Mouse (Mus musculus) lung, adult 18-20 months (tissue): ENCODE measurements around the gene Pyy.
A peak's percentile ranks its signal among the peaks of the same experiment; 100 is the strongest.

ENCODE experiments used
- DNase-seq, 2 experiments: peaks; one replicate each; pipeline ENCODE4 v3.0.0; 2022; ENCODE audit warnings: mixed read lengths in 2 of 2

Pyy gene

GRCm38 (mm10) chr11:102107732-102108131 lies at the start of gene Pyy:
Gene Pyy (minus strand): TSS chr11:102107832.
- DNase-seq = no peak

GRCm38 (mm10) chr11:102156786-102157089 lies 49.1 kb upstream of the Pyy start:
- DNase-seq = no peak

- peak; percentile 91 to 93 for DNase-seq
Measured at GRCm38 (mm10) chr11:102156039-102156785, 48.6 kb upstream of the Pyy start, which contains the start of gene Tmem101. Gene Tmem101 (minus strand): TSS chr11:102156404.

GRCm38 (mm10) chr11:102147213-102147989 lies 39.8 kb upstream of the Pyy start:
- DNase-seq = no peak

- DNase-seq = no peak
Measured at GRCm38 (mm10) chr11:102146531-102146930, 38.9 kb upstream of the Pyy start.

GRCm38 (mm10) chr11:102146005-102146404 lies 38.4 kb upstream of the Pyy start:
- DNase-seq = no peak

- DNase-seq = no peak
Measured at GRCm38 (mm10) chr11:102145471-102146001, 37.9 kb upstream of the Pyy start, which contains the start of gene Nags. Gene Nags (plus strand): TSS chr11:102145513.

- DNase-seq = no peak
Measured at GRCm38 (mm10) chr11:102144957-102145470, 37.4 kb upstream of the Pyy start.

- DNase-seq = no peak
Measured at GRCm38 (mm10) chr11:102142355-102142754, 34.7 kb upstream of the Pyy start.

- peak; percentile 17 to 55 for DNase-seq
Measured at GRCm38 (mm10) chr11:102140508-102140907, 32.9 kb upstream of the Pyy start.

GRCm38 (mm10) chr11:102138447-102138740 lies 30.8 kb upstream of the Pyy start:
- DNase-seq = peak; percentile 46 to 58

- DNase-seq = no peak
Measured at GRCm38 (mm10) chr11:102137625-102138446, 30.2 kb upstream of the Pyy start.

- DNase-seq = no peak
Measured at GRCm38 (mm10) chr11:102134516-102134915, 26.9 kb upstream of the Pyy start.

- DNase-seq = no peak
Measured at GRCm38 (mm10) chr11:102117386-102117785, 9.8 kb upstream of the Pyy start.

- no peak for DNase-seq
Measured at GRCm38 (mm10) chr11:102116241-102116640, 8.6 kb upstream of the Pyy start.

GRCm38 (mm10) chr11:102111576-102111975 lies 3.9 kb upstream of the Pyy start:
- no peak for DNase-seq

GRCm38 (mm10) chr11:102106911-102107310 lies 721 bp downstream of the Pyy start:
- DNase-seq = no peak

GRCm38 (mm10) chr11:102102485-102103258 lies 5.0 kb downstream of the Pyy start:
- DNase-seq = peak; percentile 31 to 42

GRCm38 (mm10) chr11:102101219-102101618 lies 6.4 kb downstream of the Pyy start, which contains the start of gene Ppy:
Gene Ppy (minus strand): TSS chr11:102101319.
- no peak for DNase-seq

GRCm38 (mm10) chr11:102096887-102097391 lies 10.7 kb downstream of the Pyy start:
- DNase-seq = peak; percentile 61 to 77

GRCm38 (mm10) chr11:102096446-102096845 lies 11.2 kb downstream of the Pyy start:
- DNase-seq = no peak

GRCm38 (mm10) chr11:102095676-102096075 lies 12.0 kb downstream of the Pyy start:
- DNase-seq = no peak
